Mouse (Mus musculus): ENCODE results near the gene Nin.

GRCm38 (mm10) chr12:69995382-69995781 lies 118.1 kb downstream of the Nin start:
- TF ChIP-seq CTCF (IDR thresholded peaks at IDR 0.05; ENCODE audit: low read depth, low read length): no peak
- no peak for TF ChIP-seq GATA1 (IDR thresholded peaks at IDR 0.05; ENCODE audit: borderline replicate concordance, low read length)
- TF ChIP-seq POLR2AphosphoS5 (IDR thresholded peaks at IDR 0.05; ENCODE audit: insufficient replicate concordance, low read depth, low read length): no peak
